Mouse (Mus musculus) retina, adult 2 months (tissue): ENCODE results near the gene Gm8369.
"Not testable (repeated sequence)": the region's sequence is repeated elsewhere in the genome, so short reads cannot be mapped to it uniquely, and the experiment has no call there.

Experiments used
- DNase-seq: peaks from one replicate; pipeline ENCODE4 v3.0.0-alpha.2; 2012; ENCODE audit warnings: low read depth, low spot score

The Gm8369 gene

GRCm38 (mm10) chr19:11516246-11516645 lies 30.5 kb downstream of the Gm8369 start, which contains the start of gene Ms4a6b:
Gene Ms4a6b (plus strand): TSS chr19:11516512.
- no peak for DNase-seq

DNA sequence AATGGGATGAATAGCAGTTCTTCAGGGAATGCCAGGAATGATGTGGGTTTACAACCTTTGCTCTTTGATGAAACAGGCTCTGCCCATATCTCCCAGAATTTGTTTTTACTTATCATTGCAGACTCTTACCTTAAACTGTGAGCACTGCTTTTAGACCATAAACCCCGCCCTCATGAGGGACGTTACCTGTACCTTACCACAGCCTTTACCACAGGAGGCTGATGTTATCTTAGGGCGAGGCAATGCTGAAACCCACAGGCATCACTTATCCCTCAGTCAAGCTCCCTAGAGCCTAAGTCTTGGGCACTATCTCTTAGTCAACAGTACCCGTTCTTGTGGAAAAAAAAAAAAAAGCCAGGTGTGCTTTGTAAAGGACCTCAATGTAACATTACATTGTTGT lies 31.1 kb downstream of the Gm8369 start:
- DNase-seq = no peak

DNA sequence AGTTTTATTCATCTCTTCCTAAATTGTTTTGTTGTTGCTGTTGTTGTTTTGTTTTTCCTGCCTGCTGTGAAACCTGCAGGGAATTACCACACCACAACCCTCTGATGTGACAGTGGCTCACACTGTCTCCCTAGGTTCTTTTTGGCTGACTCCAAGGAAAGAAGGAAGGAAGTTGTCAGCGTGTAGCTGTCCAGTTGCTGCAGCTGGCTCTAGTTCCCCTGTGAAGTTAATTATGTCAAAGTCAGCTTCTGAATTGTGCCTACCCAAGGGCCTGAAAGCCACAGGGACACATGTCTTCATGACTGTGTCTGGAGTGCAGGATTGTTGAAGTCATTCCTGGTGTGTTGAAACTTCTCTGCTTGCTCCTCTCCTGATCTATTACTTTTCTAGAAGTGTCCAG lies 31.6 kb downstream of the Gm8369 start:
- not testable (repeated sequence) for DNase-seq

DNA sequence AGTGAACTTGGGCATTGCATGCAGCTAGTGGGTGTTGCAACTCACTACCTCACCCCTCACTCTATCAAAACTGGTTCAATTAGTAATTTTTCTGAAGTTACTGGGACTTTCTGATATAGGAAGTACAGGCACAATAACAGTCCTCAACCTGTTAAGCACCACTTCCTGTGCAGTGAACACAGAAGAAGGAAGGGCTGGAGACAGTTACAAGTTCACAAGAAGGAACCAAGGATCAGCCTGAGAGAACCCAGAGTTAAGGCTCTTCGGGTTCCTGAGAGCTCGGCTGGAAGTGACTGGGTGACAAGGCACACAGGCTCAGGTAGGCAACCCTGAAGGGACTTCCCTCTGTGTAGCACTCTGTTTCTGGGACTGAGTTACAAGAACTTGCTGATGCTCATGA lies 32.6 kb downstream of the Gm8369 start:
- DNase-seq = not testable (repeated sequence)

- no peak for DNase-seq
Measured at GRCm38 (mm10) chr19:11520146-11520545, 34.4 kb downstream of the Gm8369 start.

DNA sequence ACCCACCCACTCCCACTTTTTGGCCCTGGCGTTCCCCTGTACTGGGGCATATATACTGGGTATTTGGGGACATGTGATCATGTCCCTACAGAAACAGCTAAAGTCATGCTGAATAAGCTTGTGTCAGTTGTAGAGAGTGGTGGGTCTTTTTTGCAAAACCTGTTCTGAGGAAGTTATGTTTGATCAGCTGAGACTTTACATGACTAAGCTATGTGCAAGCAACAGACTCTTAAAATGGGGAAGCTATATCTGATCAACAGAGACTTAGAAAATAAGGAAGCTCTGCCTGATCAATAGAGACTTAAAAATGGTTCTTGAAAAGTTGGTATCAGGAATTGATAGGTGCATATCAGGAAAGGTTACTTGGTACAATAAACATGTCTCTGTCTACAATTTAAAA lies 47.7 kb downstream of the Gm8369 start:
- no peak for DNase-seq

- DNase-seq = no peak
Measured at GRCm38 (mm10) chr19:11533888-11534445, 48.2 kb downstream of the Gm8369 start.

DNA sequence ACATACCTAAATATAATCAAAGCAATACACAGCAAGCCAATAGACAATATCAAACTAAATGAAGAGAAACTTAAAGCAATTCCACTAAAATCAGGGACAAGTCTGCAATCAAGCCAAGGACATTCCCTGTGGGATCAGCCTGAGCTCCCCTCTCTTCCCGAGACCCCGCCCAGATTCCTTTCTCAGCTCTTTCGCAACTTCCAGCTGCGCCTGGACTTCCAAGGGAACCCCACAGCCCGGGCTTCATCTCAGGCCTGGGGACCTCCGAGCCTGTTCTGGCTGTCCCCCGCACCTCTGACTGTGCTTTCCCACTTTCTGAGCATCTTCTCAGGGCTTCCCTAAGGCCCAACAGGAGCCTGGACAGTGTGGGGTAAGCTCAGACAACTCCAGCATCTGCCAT lies 50.9 kb downstream of the Gm8369 start, which contains the start of gene Ms4a4d:
Ms4a4d (plus strand) TSS at position 209 of the 400 bp plus-strand sequence.
- no peak for DNase-seq

DNA sequence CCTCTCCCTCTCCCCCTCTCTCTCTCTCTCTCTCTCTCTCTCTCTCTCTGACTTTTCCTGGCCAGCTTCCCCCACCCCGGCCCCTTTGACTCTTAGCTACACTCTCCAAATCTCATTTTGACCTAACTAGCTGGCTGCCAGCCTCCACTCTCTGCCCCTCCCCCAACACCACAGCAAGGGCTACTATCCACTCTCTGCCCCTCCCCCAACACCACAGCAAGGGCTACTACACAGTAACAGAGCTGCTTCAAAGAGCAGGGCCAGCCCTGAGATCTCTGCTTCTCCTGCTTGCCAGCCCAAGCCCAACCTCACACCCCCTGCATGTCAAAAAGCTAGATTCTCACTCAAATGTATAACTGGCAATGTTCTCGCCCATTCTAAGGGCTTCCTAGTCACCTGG lies 51.6 kb downstream of the Gm8369 start:
- DNase-seq = no peak

DNA sequence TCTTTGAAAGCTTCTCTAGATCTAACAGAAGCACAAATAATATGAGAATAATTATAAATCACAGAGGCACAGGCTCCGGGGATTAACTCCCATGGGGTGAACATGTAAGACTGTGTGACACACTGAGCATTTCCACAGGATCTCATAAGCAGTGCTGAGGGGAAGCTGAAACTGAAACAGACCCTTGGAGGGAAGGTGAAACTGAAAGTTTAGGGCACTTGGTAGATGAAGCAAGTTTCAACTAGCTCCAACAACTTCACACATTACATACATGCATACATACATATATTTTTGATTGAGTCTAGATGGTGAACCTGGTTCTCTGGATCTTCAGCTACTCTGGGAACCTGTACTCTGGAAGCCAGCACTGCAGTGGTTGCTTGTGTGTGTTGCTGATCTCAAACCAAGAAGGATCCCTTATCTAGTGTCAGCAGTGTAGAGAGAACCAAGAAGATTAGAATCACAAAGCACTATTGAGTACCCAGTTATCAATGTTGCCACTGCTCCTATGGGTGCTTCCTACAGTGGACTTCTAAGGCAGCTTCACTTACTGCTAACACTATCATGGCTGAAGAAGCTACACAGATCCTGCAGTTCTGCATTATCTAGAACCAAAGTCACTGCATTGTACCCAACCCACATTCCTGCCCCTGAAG lies 54.6 kb downstream of the Gm8369 start:
- not testable (repeated sequence) for DNase-seq

DNA sequence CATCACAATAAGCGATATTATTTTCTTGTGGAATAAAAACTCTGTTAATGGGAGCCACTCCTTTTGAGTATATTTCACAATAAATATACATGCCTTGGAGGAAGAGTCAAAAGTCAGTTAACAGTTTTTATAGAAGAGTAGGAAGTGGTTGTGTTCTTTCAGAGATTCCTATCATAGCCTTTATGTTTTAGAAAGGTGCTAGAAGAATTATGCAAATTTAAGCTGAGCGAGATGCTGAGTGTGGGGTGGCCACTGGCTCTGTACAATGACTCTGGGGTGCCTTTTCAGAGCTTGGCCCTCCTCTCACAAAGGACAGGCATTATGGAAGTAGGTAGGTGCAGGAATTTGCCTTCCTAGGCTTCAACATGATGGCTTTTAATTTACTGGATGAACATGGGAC lies 58.6 kb downstream of the Gm8369 start:
- not testable (repeated sequence) for DNase-seq

- no peak for DNase-seq
Measured at GRCm38 (mm10) chr19:11547911-11548310, 62.2 kb downstream of the Gm8369 start.

DNA sequence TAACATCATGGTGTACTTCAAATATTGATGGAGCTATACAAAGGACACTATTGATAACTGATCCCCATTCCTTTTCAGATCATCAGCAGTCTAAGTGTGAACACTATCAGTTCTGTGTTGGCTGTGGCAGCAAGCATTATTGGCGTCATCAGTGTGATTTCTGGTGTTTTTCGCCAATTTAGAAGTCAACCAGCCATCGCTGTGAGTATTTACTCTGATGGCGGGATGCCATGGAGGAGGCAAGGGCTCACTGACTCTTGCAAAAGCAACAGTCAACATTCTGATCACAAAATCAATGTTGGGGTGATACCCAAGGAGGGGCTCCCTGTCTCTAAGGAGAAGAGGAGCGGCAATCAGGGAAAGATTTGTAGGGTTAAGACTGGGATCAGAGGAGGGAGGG lies 69.0 kb downstream of the Gm8369 start:
- DNase-seq = no peak

DNA sequence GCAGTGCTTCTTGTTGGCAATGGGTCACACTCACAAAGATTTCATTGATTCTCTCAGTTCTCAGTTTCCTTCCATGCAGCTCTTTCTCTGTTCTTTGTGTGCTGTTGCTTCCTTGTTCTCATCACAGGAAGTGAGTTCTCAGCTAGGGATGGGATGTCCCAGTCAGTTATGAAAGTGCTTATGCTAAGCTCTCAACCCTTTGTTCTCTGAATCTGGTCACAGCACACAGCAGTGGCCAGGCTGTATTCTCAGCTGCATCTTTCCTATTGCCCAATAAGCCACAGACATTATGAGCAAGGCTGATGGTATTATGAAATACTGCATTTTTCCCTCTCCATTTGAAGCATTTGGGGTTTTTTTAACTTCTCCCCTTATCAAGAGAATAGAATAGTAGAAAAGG lies 73.8 kb downstream of the Gm8369 start:
- not testable (repeated sequence) for DNase-seq
